Mouse (Mus musculus) bone marrow, adult 2 months (tissue): ENCODE results near the gene Dbn1. TPM values are rescaled to one million over a fixed set of nuclear protein-coding genes. Genes with fewer than 3 reads are reported as not detected.

Source experiments
- H3K27ac ChIP-seq: fragments of 200-500 bp; 2 replicates; pipeline ENCODE4 v1.5.1; 2012; ENCODE audit warnings: low read depth, mild to moderate bottlenecking, control low read depth, inconsistent platforms, low read length; ENCODE audit not compliant: control insufficient read depth, poor library complexity, insufficient read depth
- H3K4me1 ChIP-seq: fragments of 200-500 bp; 2 replicates; pipeline ENCODE4 v1.6.1; 2011; ENCODE audit warnings: low read length; ENCODE audit not compliant: control insufficient read depth, insufficient read depth
- H3K4me3 ChIP-seq: fragments of 200-500 bp; replicated peaks from 2 replicates; pipeline ENCODE3; 2011; ENCODE audit warnings: mild to moderate bottlenecking, low read depth, low read length, control low read depth; ENCODE audit not compliant: control insufficient read depth
- CTCF ChIP-seq: fragments of 200-500 bp; IDR thresholded peaks from 2 replicates; pipeline ENCODE4 v1.5.1; 2011; ENCODE audit warnings: low read length, control low read depth; ENCODE audit not compliant: control insufficient read depth, insufficient read depth
- POLR2A ChIP-seq: fragments of 200-500 bp; IDR thresholded peaks from 2 replicates; pipeline ENCODE4 v1.6.1; 2011; ENCODE audit warnings: low read depth, mild to moderate bottlenecking, control low read depth, low read length, borderline replicate concordance; ENCODE audit not compliant: control insufficient read depth
- WGBS: fragments of 180-500 bp; shearing (Covaris S2); methylation state at CpG from one replicate; pipeline ENCODE4 v1.1.7; 2018; 5-methylcytosine and 5-hydroxymethylcytosine counted together
- polyA plus RNA-seq: library from polyadenylated mRNA; stranded (reverse); fragments of >200 nt; gene quantifications from 2 replicates; pipeline ENCODE4 v1.2.4, GENCODE M21; 2011; ENCODE audit warnings: low replicate concordance; ENCODE audit not compliant: missing spikeins, insufficient read depth, insufficient read length

Gene Dbn1
- polyA plus RNA-seq, 1 experiment: 2.2 TPM

GRCm38 (mm10) chr13:55462965-55463364, 24.9 kb downstream of the Dbn1 start:
- TF ChIP-seq POLR2A: no peak
- no peak for TF ChIP-seq CTCF
- no peak overlapping the region for H3K27ac ChIP-seq
- 68% methylated on average over 2 of the region's 2 CpGs for WGBS
- peaks cover 8% of the 10 kb centered on the region for H3K4me1 ChIP-seq
- no peak overlapping the region for H3K4me3 ChIP-seq

- Histone ChIP-seq H3K4me3 (no peak overlapping the region), H3K27ac (no peak overlapping the region), H3K4me1 (peaks cover 12% of the 10 kb centered on the region; the same call in 1 of the 2 replicates)
- WGBS: 91% methylated on average over 16 of the region's 16 CpGs
- TF ChIP-seq POLR2A (no peak), CTCF (no peak)
These were observed 35.9 kb downstream of the Dbn1 start for GRCm38 (mm10) chr13:55451785-55452549.

- no peak overlapping the region for H3K4me3 ChIP-seq
- H3K4me1 ChIP-seq: peaks cover 14% of the 10 kb centered on the region; the same call in 1 of the 2 replicates
- 88% methylated on average over 10 of the region's 10 CpGs for WGBS
- H3K27ac ChIP-seq: no peak overlapping the region
- no peak for TF ChIP-seq POLR2A
- no peak for TF ChIP-seq CTCF
These were observed 36.6 kb downstream of the Dbn1 start for GRCm38 (mm10) chr13:55451296-55451695.

- WGBS: 80% methylated on average over 11 of the region's 11 CpGs
- Histone ChIP-seq H3K4me3 (no peak overlapping the region), H3K4me1 (peaks cover 14% of the 10 kb centered on the region; the same call in 1 of the 2 replicates), H3K27ac (peak overlapping the region; percentile 7)
- TF ChIP-seq POLR2A: no peak
- TF ChIP-seq CTCF: no peak
These were observed 37.4 kb downstream of the Dbn1 start for GRCm38 (mm10) chr13:55450511-55450980.

- Histone ChIP-seq H3K27ac (peak overlapping the region; percentile 79), H3K4me1 (peaks cover 14% of the 10 kb centered on the region; the same call in 1 of the 2 replicates), H3K4me3 (peak overlapping the region; percentile 33)
- TF ChIP-seq POLR2A: peak; percentile 77; the same call in 1 of the 2 replicates
- no peak for TF ChIP-seq CTCF
- 40% methylated on average over 17 of the region's 17 CpGs for WGBS
These were observed 38.1 kb downstream of the Dbn1 start for GRCm38 (mm10) chr13:55449679-55450441.

GRCm38 (mm10) chr13:55449205-55449604, 38.7 kb downstream of the Dbn1 start:
- Histone ChIP-seq H3K27ac (peak overlapping the region; percentile 79), H3K4me1 (peaks cover 14% of the 10 kb centered on the region; the same call in 1 of the 2 replicates), H3K4me3 (peak overlapping the region; percentile 33)
- WGBS: 42% methylated on average over 9 of the region's 9 CpGs
- TF ChIP-seq CTCF (no peak), POLR2A (no peak)

GRCm38 (mm10) chr13:55448131-55448530, 39.8 kb downstream of the Dbn1 start:
- TF ChIP-seq CTCF: no peak
- TF ChIP-seq POLR2A: no peak
- WGBS: 59% methylated on average over 5 of the region's 5 CpGs
- Histone ChIP-seq H3K4me3 (peak overlapping the region; percentile 16), H3K27ac (peak overlapping the region; percentile 65), H3K4me1 (peaks cover 16% of the 10 kb centered on the region; the same call in 1 of the 2 replicates)

- peak overlapping the region; percentile 56 for H3K4me3 ChIP-seq
- peaks cover 16% of the 10 kb centered on the region; the same call in 1 of the 2 replicates for H3K4me1 ChIP-seq
- WGBS: 4% methylated on average over 3 of the region's 3 CpGs
- TF ChIP-seq CTCF: no peak
- 0 out of 2 replicates have a peak, but pooled peaks have one; percentile 22 for TF ChIP-seq POLR2A
- peak overlapping the region; percentile 99 for H3K27ac ChIP-seq
These were observed 40.4 kb downstream of the Dbn1 start for GRCm38 (mm10) chr13:55447543-55447943.

GRCm38 (mm10) chr13:55446483-55447105, 41.3 kb downstream of the Dbn1 start:
- Histone ChIP-seq H3K4me1 (peaks cover 16% of the 10 kb centered on the region; the same call in 1 of the 2 replicates), H3K4me3 (peak overlapping the region; percentile 90), H3K27ac (peak overlapping the region; percentile 99)
- TF ChIP-seq POLR2A (no peak), CTCF (no peak)
- 41% methylated on average over 6 of the region's 6 CpGs for WGBS
